Mouse (Mus musculus): ENCODE results near the gene Kng1.
A peak's percentile ranks its signal among the peaks of the same experiment; 100 is the strongest.

GRCm38 (mm10) chr16:23127311-23127672, 69.6 kb downstream of the Kng1 start:
- TF ChIP-seq MYC (IDR thresholded peaks at IDR 0.05; ENCODE audit: low read depth, low read length) (0 out of 2 replicates have a peak, but pooled peaks have one; percentile 30), POLR2A (IDR thresholded peaks at IDR 0.05; ENCODE audit: control insufficient read depth in 1 of 2, insufficient read depth in 1 of 2, low read depth in 1 of 2, low read length in 2 of 2, poor library complexity in 1 of 2) (no peak; a peak in 1 of 4 replicates), CTCF (IDR thresholded peaks at IDR 0.05 in 2 of 3, conservative IDR thresholded peaks at IDR 0.05 in 1 of 3; ENCODE audit: control insufficient read depth in 1 of 3, insufficient read depth in 1 of 3, low read depth in 2 of 3, low read length in 3 of 3, poor library complexity in 1 of 3, severe bottlenecking in 1 of 3) (no peak), E2F4 (IDR thresholded peaks at IDR 0.05; ENCODE audit: borderline replicate concordance, low read depth, low read length) (no peak), GABPA (IDR thresholded peaks at IDR 0.05; ENCODE audit: low read depth, low read length) (no peak), TCF12 (IDR thresholded peaks at IDR 0.05; ENCODE audit: low read depth, low read length) (no peak), EP300 (IDR thresholded peaks at IDR 0.05; ENCODE audit: low read depth in 1 of 2, low read length in 2 of 2) (no peak), MYB (IDR thresholded peaks at IDR 0.05; ENCODE audit: low read depth, low read length) (no peak), NELFE (IDR thresholded peaks at IDR 0.05; ENCODE audit: low read depth, low read length) (no peak), TAL1 (IDR thresholded peaks at IDR 0.05; ENCODE audit: low read length) (no peak)
